Mouse (Mus musculus): Measurements from ENCODE around the gene Gck.

DNA sequence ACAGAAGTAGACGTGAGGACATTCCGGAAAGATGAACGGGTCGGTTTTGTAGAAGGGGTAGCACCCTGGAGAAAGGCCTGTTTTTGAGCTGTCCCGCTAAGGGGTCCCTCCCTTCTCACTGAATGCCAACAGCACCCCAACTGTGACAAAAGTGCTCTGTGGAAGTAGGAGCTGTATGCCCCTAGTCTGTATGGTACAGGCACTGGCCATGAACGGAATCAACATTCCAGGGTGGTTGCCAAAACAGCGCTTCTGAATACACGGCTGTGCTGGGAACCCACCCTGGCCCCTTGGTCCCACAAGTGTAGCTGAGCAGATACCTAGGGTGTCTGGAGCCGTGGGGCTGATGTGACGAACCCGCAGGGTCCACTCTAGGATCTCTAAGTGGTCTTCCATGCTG is 77.2 kb downstream of the Gck start:
- TF ChIP-seq CTCF (IDR thresholded peaks at IDR 0.05; ENCODE audit: low read depth, low read length) = no peak
- no peak for TF ChIP-seq POLR2A (IDR thresholded peaks at IDR 0.05; ENCODE audit: insufficient read depth, low read length)

Measured in ES-Bruce4 (cell line).